Mouse (Mus musculus) effector memory CD4-positive, alpha-beta T cell, adult 7 months (primary cell): ENCODE results near the gene Ms4a13. TPM values are rescaled to one million over a fixed set of nuclear protein-coding genes. Genes with fewer than 3 reads are reported as not detected.

Source experiments
- polyA plus RNA-seq: library from polyadenylated mRNA; unstranded; fragments of 100-300 nt; shearing (Covaris generic); gene quantifications from one replicate; pipeline ENCODE4 v1.2.1, GENCODE M21; 2017

The Ms4a13 gene
- polyA plus RNA-seq, result not detected

GRCm38 (mm10) chr19:11196546-11196945 is at the start of gene Ms4a13:
Ms4a13 (minus strand) TSS chr19:11196737.

GRCm38 (mm10) chr19:11232348-11232747 is 35.8 kb upstream of the Ms4a13 start, which contains the start of gene Ms4a12:
Ms4a12 (minus strand) TSS chr19:11232448.

GRCm38 (mm10) chr19:11165172-11165571 is 31.4 kb downstream of the Ms4a13 start, which contains the start of gene 1700025F22Rik:
1700025F22Rik (minus strand) TSS chr19:11165320.

GRCm38 (mm10) chr19:11130776-11131175 is 65.8 kb downstream of the Ms4a13 start, which contains the start of gene 1700017D01Rik:
1700017D01Rik (minus strand) TSS chr19:11130876.

Other genes with a start within 250 kb of the Ms4a13 start
- 17.1 TPM for gene Ccdc86, start 247.5 kb downstream of the Ms4a13 start, polyA plus RNA-seq
- gene Ms4a10, start 222.1 kb downstream of the Ms4a13 start, polyA plus RNA-seq, result not detected
- 0.44 TPM for gene Ms4a15, start 203.5 kb downstream of the Ms4a13 start, polyA plus RNA-seq
- not detected for gene Ms4a18, start 178.7 kb downstream of the Ms4a13 start, polyA plus RNA-seq
- gene Ms4a8a, start 115.6 kb downstream of the Ms4a13 start, polyA plus RNA-seq, result 1.1 TPM
- gene 1700017D01Rik, start 65.9 kb downstream of the Ms4a13 start, polyA plus RNA-seq, result not detected
- gene 1700025F22Rik, start 31.4 kb downstream of the Ms4a13 start, polyA plus RNA-seq, result not detected
- not detected for gene Ms4a12, start 35.7 kb upstream of the Ms4a13 start, polyA plus RNA-seq
- gene Ms4a1, start 69.5 kb upstream of the Ms4a13 start, polyA plus RNA-seq, result 0.41 TPM
- not detected for gene Ms4a5, start 87.1 kb upstream of the Ms4a13 start, polyA plus RNA-seq
- gene Ms4a14, start 117.7 kb upstream of the Ms4a13 start, polyA plus RNA-seq, result not detected
- gene Ms4a7, start 139.4 kb upstream of the Ms4a13 start, polyA plus RNA-seq, result not detected
- 6.5 TPM for gene Ms4a4a, start 178.8 kb upstream of the Ms4a13 start, polyA plus RNA-seq
- 178 TPM for gene Ms4a4c, start 208.0 kb upstream of the Ms4a13 start, polyA plus RNA-seq
- 2,892 TPM for gene Ms4a4b, start 246.8 kb upstream of the Ms4a13 start, polyA plus RNA-seq